Mouse (Mus musculus) adrenal gland, postnatal 4 days (tissue): ENCODE results near the gene Fbp2. TPM values are rescaled to one million over a fixed set of nuclear protein-coding genes. Genes with fewer than 3 reads are reported as not detected.

Source experiments
- DNase-seq, 2 experiments: peaks; one replicate each; pipeline ENCODE4 v3.0.0; 2021 to 2022; ENCODE audit warnings: low spot score in 2 of 2, mixed read lengths in 2 of 2
- long read RNA-seq, 2 experiments: library from polyadenylated mRNA; stranded (forward); transcript quantifications; one replicate each; pipeline ENCODE4 v2.0.0; 2021
- total RNA-seq, 2 experiments: library from RNA; stranded (reverse); gene quantifications; 2 replicates each; pipeline ENCODE4 v1.2.3; 2021

Gene Fbp2
- total RNA-seq: 1 to 10 TPM; 8.0 to 8.7 TPM
- long read RNA-seq, experiment 1, transcript Fbp2-201 (7 exons, 1,354 nt): major isoform, 7 of 7 reads
- long read RNA-seq, experiment 1, partial matches to known transcripts: 0 of 7 reads
- long read RNA-seq, experiment 1, other reads (novel, unspliced or antisense): 0 of 7 reads
- long read RNA-seq, experiment 2, transcript Fbp2-201 (7 exons, 1,354 nt): major isoform, 7 of 9 reads
- long read RNA-seq, experiment 2, partial matches to known transcripts: 2 of 9 reads
- long read RNA-seq, experiment 2, other reads (novel, unspliced or antisense): 0 of 9 reads

- DNase-seq: no peak
These were observed at the start of gene Fbp2 for GRCm38 (mm10) chr13:62857941-62858915. Gene Fbp2, minus strand, starts transcription at chr13:62858422.

- DNase-seq: no peak
These were observed 49.4 kb upstream of the Fbp2 start for GRCm38 (mm10) chr13:62907527-62908162.

GRCm38 (mm10) chr13:62901139-62901538 lies 42.9 kb upstream of the Fbp2 start:
- DNase-seq: no peak

- no peak for DNase-seq
These were observed 39.9 kb upstream of the Fbp2 start for GRCm38 (mm10) chr13:62897927-62898646.

GRCm38 (mm10) chr13:62893044-62893842 lies 35.0 kb upstream of the Fbp2 start:
- no peak for DNase-seq

GRCm38 (mm10) chr13:62889311-62889710 lies 31.1 kb upstream of the Fbp2 start:
- DNase-seq: no peak

GRCm38 (mm10) chr13:62887712-62888441 lies 29.7 kb upstream of the Fbp2 start, which contains the start of gene Fbp1:
Gene Fbp1, minus strand, starts transcription at chr13:62888282.
- no peak for DNase-seq

- no peak for DNase-seq
These were observed 26.3 kb upstream of the Fbp2 start for GRCm38 (mm10) chr13:62884536-62884935.

- DNase-seq: no peak
These were observed 25.7 kb upstream of the Fbp2 start for GRCm38 (mm10) chr13:62883925-62884324.

GRCm38 (mm10) chr13:62883436-62883835 lies 25.2 kb upstream of the Fbp2 start:
- DNase-seq: no peak

GRCm38 (mm10) chr13:62882856-62883255 lies 24.6 kb upstream of the Fbp2 start:
- no peak for DNase-seq

GRCm38 (mm10) chr13:62881336-62881735 lies 23.1 kb upstream of the Fbp2 start:
- DNase-seq: no peak

GRCm38 (mm10) chr13:62879831-62880615 lies 21.8 kb upstream of the Fbp2 start:
- DNase-seq: no peak

- no peak for DNase-seq
These were observed 21.2 kb upstream of the Fbp2 start for GRCm38 (mm10) chr13:62879411-62879810.

- no peak for DNase-seq
These were observed 19.0 kb upstream of the Fbp2 start for GRCm38 (mm10) chr13:62877247-62877646.

- DNase-seq: no peak
These were observed 17.9 kb upstream of the Fbp2 start for GRCm38 (mm10) chr13:62876111-62876510.

GRCm38 (mm10) chr13:62872252-62872651 lies 14.0 kb upstream of the Fbp2 start:
- DNase-seq: no peak

GRCm38 (mm10) chr13:62870605-62871004 lies 12.4 kb upstream of the Fbp2 start:
- no peak for DNase-seq

- no peak for DNase-seq
These were observed 8.6 kb upstream of the Fbp2 start for GRCm38 (mm10) chr13:62866817-62867216.
